Mouse (Mus musculus) liver (tissue): ENCODE data around the gene Tgif2.
"Not testable (repeated sequence)": the region's sequence is repeated elsewhere in the genome, so short reads cannot be mapped to it uniquely, and the experiment has no call there.

Experiments used
- DNase-seq: peaks from one replicate; pipeline ENCODE4 v3.0.0-alpha.2; 2020; ENCODE audit warnings: mixed read lengths

Tgif2 gene

DNA sequence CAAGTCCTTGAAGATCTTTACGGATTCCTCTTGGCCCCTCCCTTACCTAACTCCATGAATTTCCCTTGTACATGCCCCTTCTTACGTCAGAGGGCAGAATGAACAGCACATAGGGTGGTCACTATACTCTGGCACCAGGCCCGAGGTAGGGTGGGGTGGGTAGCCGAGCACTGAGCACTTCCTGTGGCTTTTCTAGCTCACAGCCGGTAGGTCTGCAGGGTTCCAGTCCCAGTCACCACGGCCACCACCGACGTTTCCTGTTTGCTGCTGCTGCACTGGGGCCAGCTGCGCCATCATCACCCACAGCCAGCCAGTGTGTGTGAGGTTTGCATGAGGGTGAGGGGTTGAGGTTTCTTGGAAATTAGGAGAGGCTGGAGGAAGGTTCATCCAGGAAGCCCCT, 37.9 kb downstream of the Tgif2 start:
- peak; percentile 34 for DNase-seq

GRCm38 (mm10) chr2:156879541-156879940, 39.7 kb downstream of the Tgif2 start:
- DNase-seq, result peak; percentile 48

DNA sequence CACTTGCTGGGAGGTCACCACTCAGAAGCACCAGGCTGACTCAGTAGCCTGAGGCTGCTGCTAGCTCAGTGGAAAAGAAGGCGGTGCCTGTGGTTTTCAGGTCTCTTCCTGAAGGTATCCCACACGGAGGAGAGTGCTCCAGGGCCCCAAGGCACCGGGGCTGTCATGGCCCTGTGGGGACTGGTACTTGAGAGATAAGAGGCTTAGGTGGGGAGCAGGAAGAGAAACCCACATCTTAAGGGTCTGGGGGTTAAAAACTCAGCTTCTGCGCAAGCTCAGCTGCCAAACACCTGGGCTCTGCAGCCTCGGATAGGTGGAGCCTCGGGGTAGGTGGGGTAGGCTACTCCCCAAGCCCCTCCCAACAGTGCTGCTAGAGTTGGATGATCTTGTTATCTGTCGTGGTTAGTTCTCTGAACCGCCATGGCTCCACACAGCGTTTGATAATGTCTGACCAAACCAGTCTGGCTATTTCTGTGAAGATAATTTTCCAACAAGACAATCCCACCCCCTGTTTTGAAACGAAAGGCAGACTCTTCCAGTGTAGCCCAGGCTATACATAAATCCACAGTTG, 42.7 kb downstream of the Tgif2 start:
- DNase-seq, result peak; percentile 90

- DNase-seq, result peak; percentile 71
Measured at GRCm38 (mm10) chr2:156884396-156885211, 44.8 kb downstream of the Tgif2 start.

DNA sequence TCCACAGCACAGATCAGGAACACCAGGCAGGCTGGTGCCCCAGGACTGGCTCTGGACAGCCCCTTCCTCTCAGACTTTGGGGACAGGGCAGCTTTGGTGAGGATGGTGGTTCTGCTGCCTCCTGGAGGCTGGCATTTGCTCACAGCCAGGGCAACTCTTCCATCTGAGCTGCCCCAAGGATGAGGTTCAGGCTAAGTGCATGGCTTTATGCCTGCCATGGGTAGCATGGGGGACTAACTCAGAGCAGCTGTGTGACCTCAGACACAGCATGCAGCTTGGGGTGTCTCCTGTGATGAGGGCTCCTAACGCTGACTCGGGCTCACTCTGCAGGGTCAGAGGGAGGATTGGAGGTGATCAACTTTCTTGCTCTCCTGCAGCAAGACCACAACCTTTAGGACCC, 45.9 kb downstream of the Tgif2 start:
- DNase-seq, result not testable (repeated sequence)

- no peak for DNase-seq
Measured at GRCm38 (mm10) chr2:156886084-156886631, 46.4 kb downstream of the Tgif2 start.

DNA sequence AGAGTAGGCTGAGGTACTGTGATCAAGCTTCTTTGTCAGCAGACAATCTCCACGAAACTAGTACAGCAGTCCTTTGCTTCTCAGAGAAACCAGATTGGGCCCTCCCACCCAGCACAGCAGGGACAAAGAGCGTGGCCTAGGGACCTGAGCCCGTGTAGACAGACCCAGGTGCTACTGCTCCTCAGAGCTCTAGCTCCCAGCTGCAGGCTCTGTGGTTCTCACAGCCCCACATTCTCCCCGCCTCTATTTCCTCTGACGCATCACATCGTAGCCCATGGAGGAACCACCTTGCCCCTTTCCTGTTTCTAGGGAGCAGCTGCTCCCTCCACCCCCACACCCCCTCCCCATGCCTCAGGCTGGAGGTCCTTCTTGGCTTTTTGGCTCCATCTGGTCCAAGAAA, 47.2 kb downstream of the Tgif2 start, which contains the start of gene Sla2:
Gene Sla2, minus strand, starts transcription at position 176 of the 400 bp plus-strand sequence.
- no peak for DNase-seq

- DNase-seq, result no peak
Measured at GRCm38 (mm10) chr2:156888490-156888889, 48.7 kb downstream of the Tgif2 start.

GRCm38 (mm10) chr2:156892240-156892639, 52.4 kb downstream of the Tgif2 start:
- DNase-seq, result no peak

DNA sequence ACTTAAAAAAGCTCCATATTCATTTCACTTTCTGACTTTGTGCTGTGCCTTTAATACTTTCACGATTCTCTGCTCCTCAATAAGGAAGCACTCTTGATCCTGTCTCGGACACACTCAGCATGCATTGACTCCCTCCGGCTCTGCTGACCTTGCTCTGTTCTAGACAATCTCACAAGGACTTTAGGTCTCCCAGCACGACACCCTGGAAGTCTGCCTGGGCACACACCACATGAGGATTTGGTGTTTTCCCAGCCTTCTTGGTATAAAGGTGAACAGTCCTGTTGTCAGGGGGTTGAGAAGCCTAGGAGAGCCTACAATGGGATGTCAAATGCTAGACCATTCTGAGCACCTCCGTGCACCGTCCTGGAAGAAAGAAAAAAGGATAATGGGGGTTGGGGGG, 53.0 kb downstream of the Tgif2 start:
- DNase-seq, result no peak

DNA sequence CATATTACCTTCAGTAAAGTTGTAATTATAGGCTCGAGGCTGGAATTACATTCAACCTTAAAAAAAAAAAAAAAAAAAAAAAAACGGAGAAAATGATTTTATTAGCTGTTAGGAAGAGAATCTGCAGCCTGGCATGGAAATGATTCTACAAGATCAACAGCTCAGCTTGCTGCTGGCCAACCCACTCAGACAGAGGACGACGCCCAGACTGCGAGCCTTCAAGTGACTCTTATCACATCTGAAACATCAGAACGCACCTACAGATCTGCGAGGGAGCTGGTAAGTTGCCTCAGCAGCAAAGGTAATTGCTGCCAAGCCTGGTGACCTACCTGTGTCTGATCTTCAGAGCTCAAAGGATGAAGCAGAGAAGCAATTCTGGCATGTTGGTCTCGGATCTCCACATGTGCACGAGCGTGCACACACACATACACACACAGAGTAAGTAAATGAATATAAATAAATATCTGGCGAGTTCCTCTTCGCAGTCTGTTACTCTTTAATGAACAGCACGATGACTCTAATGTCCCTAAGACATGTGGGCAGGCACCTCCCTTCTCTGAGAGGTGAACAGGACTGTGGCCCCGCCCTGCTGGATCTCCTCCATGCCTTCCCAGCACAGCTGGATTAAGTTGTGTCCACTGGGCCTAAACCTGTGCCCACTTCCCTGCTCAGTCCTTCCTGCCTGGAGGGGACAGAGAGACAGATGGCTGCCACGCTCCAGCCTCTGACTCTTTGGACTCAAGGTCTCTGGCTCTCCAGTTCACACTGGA, 54.9 kb downstream of the Tgif2 start:
- peak; percentile 42 for DNase-seq

GRCm38 (mm10) chr2:156896384-156896914, 56.6 kb downstream of the Tgif2 start:
- no peak for DNase-seq

DNA sequence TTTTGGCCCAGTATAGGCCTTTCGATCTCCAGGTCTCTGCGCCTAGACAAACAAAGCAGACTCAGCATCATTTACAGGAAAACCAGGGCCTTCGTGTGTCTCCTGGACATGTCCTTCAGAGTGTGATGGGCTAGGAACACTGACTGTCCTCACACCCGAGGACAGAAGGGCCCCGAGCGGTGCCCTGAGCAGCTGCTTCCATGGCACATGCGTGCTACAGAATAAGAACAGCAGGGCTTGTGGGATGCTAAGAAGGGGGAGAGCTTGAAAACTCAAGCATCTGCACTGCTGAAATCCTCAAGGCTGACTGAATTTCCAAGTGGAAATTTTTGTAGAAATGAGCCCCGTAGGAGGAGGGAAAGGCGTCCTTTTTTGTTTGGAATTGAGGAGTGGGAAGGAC, 57.2 kb downstream of the Tgif2 start:
- no peak for DNase-seq

GRCm38 (mm10) chr2:156898374-156898773, 58.6 kb downstream of the Tgif2 start:
- DNase-seq, result no peak

DNA sequence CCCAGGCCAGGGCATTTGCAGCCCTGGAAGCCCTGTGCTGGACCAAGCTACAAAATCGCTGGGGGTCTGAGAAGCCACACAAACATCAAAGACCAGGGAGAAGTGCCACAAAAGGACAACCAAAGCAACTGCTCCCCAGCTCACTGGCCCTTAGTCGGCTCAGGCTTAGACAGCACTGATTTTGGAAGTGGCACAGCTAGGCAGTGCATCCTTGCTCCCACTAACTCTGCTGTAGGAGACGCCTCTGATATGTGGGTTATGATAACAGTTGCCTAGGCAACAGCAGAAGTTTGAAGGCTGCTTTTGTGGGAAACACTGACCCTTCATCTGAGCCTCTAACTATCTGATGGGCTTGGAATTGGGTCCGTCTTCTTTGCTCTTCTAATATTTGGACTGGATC, 59.4 kb downstream of the Tgif2 start:
- DNase-seq, result no peak

GRCm38 (mm10) chr2:156901344-156901743, 61.5 kb downstream of the Tgif2 start:
- no peak for DNase-seq

- no peak for DNase-seq
Measured at GRCm38 (mm10) chr2:156901883-156902282, 62.1 kb downstream of the Tgif2 start.

DNA sequence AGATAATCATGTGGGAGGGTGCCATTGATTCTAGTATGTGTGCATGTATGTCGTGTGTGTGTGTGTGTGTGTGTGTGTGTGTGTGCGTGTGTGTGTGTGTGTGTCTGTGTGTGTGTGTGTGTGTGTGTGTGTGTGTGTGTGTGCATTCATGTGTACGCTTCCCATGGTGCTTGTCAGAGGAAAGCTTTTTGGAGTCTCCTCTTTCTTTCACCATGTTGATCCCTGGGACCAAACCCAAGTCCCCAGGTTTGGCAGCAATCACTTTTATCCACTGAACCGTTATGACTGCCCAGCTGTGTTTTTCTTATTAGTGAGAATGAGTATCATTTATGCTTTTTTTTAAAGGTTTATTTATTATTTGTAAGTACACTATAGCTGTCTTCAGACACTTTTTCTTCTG, 62.6 kb downstream of the Tgif2 start:
- not testable (repeated sequence) for DNase-seq

- DNase-seq, result no peak
Measured at GRCm38 (mm10) chr2:156903367-156903766, 63.6 kb downstream of the Tgif2 start.
